ENCODE assay signal across 10 mouse cellular contexts in the genomic region with DNA sequence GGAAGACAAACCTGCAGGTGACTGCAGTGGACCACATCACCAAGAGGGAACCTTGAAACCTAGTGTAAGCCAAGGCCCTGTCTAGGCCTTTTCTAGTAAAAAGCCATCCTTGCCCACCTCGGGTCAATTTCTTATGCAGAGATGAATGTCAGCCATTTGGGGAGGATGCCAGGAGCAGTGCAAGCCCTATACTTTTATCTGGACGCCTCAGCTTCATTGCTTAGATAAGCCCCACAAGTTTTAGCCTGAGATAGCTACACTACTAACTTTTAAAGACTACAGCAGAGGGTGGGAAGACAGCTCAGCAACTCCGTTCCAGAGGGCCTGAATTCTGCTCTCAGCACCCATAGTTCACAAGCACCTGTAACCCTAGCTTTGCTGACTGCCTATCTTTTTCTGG. TPM values are rescaled to one million over a fixed set of nuclear protein-coding genes. Genes with fewer than 3 reads are reported as not detected.
A peak's percentile ranks its signal among the peaks of the same experiment; 100 is the strongest.
DNase-seq lines count a peak whose midpoint lies in the region; ATAC-seq lines count a peak whose summit lies in the region.
"Had no signal": no experiment of that assay in that cellular context is flagged by ENCODE, and none has a peak within 500 bp of the region (broad histone marks: within the 10 kb centered on the region; RNA-seq: fewer than 3 reads in every experiment).

No protein-coding gene starts in this region.

- H3K4me2 ChIP-seq in lung, embryonic 15.5 days = no peak overlapping the region
- 0 out of 2 replicates have a peak overlapping the region, but pooled peaks have one; percentile 96 for H3K4me2 ChIP-seq in midbrain, embryonic 14.5 days (ENCODE audit: low read length)

- H3K27ac ChIP-seq in lung, embryonic 15.5 days = no peak overlapping the region
- H3K27ac ChIP-seq in midbrain, embryonic 14.5 days (replicated peaks; ENCODE audit: low read depth, low read length) = no peak overlapping the region

- DNase-seq in lung, postnatal 25 days (ENCODE audit: low spot score) = no peak
- DNase-seq in c-Kit-positive CD71-positive TER-119-positive erythroid progenitor cells, embryonic 14.5 days (ENCODE audit: low spot score) = peak; percentile 87
- no peak for DNase-seq in midbrain, embryonic 14.5 days
- DNase-seq in gastrocnemius, adult 18-20 months (ENCODE audit: low spot score) = no peak
- DNase-seq: kidney, postnatal 36 days; lung, postnatal 36 days had no signal

- no peak for ATAC-seq in lung, embryonic 15.5 days (ENCODE audit: borderline replicate concordance, extremely low read depth, low FRiP score, low TSS enrichment)
- ATAC-seq in midbrain, embryonic 14.5 days (ENCODE audit: low FRiP score, low TSS enrichment) = no peak
- no peak for ATAC-seq in activated CD4-positive, CD25-positive, alpha-beta regulatory T cell, adult 4 months

- no peak overlapping the region for H3K4me3 ChIP-seq in lung, embryonic 15.5 days
- peak overlapping the region; percentile 90 for H3K4me3 ChIP-seq in erythroblast, embryonic 14.5 days (replicated peaks)
- H3K4me3 ChIP-seq in midbrain, embryonic 14.5 days (replicated peaks; ENCODE audit: low read depth, low read length) = no peak overlapping the region

- H3K36me3 ChIP-seq in lung, embryonic 15.5 days = peaks cover 33% of the 10 kb centered on the region
- H3K36me3 ChIP-seq in erythroblast, embryonic 14.5 days (ENCODE audit: control insufficient read depth) = peaks cover 72% of the 10 kb centered on the region
- H3K36me3 ChIP-seq in midbrain, embryonic 14.5 days (ENCODE audit: control insufficient read depth, insufficient read depth, low read length) = peaks cover 24% of the 10 kb centered on the region

- H3K9ac ChIP-seq in lung, embryonic 15.5 days = 0 out of 2 replicates have a peak overlapping the region, but pooled peaks have one; percentile 5
- no peak overlapping the region for H3K9ac ChIP-seq in midbrain, embryonic 14.5 days (replicated peaks; ENCODE audit: low read length)

- no peaks in the 10 kb centered on the region for H3K27me3 ChIP-seq in lung, embryonic 15.5 days
- no peaks in the 10 kb centered on the region for H3K27me3 ChIP-seq in erythroblast, embryonic 14.5 days (ENCODE audit: control insufficient read depth)
- no peaks in the 10 kb centered on the region for H3K27me3 ChIP-seq in midbrain, embryonic 14.5 days (ENCODE audit: control insufficient read depth, insufficient read depth, low read length)
- H3K27me3 ChIP-seq: hindbrain, embryonic 15.5 days had no signal

- peaks cover 30% of the 10 kb centered on the region for H3K4me1 ChIP-seq in lung, embryonic 15.5 days
- H3K4me1 ChIP-seq in erythroblast, embryonic 14.5 days (ENCODE audit: control insufficient read depth) = peaks cover 81% of the 10 kb centered on the region
- peaks cover 36% of the 10 kb centered on the region for H3K4me1 ChIP-seq in midbrain, embryonic 14.5 days (ENCODE audit: control insufficient read depth, insufficient read depth, low read length)

- H3K9me3 ChIP-seq in lung, embryonic 15.5 days = no peaks in the 10 kb centered on the region; the same call in 1 of the 2 replicates
- peaks cover 7% of the 10 kb centered on the region for H3K9me3 ChIP-seq in erythroblast, embryonic 14.5 days (ENCODE audit: control insufficient read depth, low read length)
- H3K9me3 ChIP-seq in midbrain, embryonic 14.5 days (ENCODE audit: control insufficient read depth, low read length) = no peaks in the 10 kb centered on the region
- H3K9me3 ChIP-seq: hindbrain, embryonic 15.5 days had no signal

- 79% methylated on average over 3 of the region's 3 CpGs for WGBS in lung, embryonic 15.5 days
- WGBS in midbrain, embryonic 14.5 days = 87% methylated on average over 3 of the region's 3 CpGs

RNA-seq across cellular contexts. Expression of gene Ppp1r37, which starts 1.0 kb away (rescaled TPM):
- 23.8 and 24.8 TPM in 2 replicates for polyA plus RNA-seq in lung, embryonic 15.5 days (2015; fragmentation: Nextera tagmentation; extraction: Ambion mirVana)
- polyA plus RNA-seq in erythroblast, embryonic 14.5 days (2012) = 26.4 and 32.4 TPM in 2 replicates
- polyA plus RNA-seq in midbrain, embryonic 14.5 days (2014; fragmentation: Nextera tagmentation; extraction: Ambion mirVana) = 9.5 and 31.7 TPM in 2 replicates
- total RNA-seq in gastrocnemius, adult 18-20 months (2021) = 10 to 100 TPM; 43.4 to 47.5 TPM
- polyA plus RNA-seq in activated CD4-positive, CD25-positive, alpha-beta regulatory T cell, adult 4 months (2017; shearing (Covaris generic)) = 1 to 10 TPM; 3.2 TPM

RNA-seq across cellular contexts. Expression of gene Zfp296, which starts 13.2 kb away (rescaled TPM):
- polyA plus RNA-seq in lung, embryonic 15.5 days (2015; fragmentation: Nextera tagmentation; extraction: Ambion mirVana) = 0.50 and 0.54 TPM in 2 replicates
- polyA plus RNA-seq in erythroblast, embryonic 14.5 days (2012) = 0.14 and 0.16 TPM in 2 replicates
- polyA plus RNA-seq in midbrain, embryonic 14.5 days (2014; fragmentation: Nextera tagmentation; extraction: Ambion mirVana) = 0.22 and 0.32 TPM in 2 replicates
- under 1 TPM; 0.43 to 0.71 TPM for total RNA-seq in gastrocnemius, adult 18-20 months (2021)
- polyA plus RNA-seq in activated CD4-positive, CD25-positive, alpha-beta regulatory T cell, adult 4 months (2017; shearing (Covaris generic)) = 1 to 10 TPM in 1 of 2 experiments, under 1 TPM in 1; 0.46 to 2.3 TPM

RNA-seq across cellular contexts. Expression of gene Gemin7, which starts 13.5 kb away (rescaled TPM):
- polyA plus RNA-seq in lung, embryonic 15.5 days (2015; fragmentation: Nextera tagmentation; extraction: Ambion mirVana) = 164 and 183 TPM in 2 replicates
- 12.9 and 13.5 TPM in 2 replicates for polyA plus RNA-seq in erythroblast, embryonic 14.5 days (2012)
- 140 and 154 TPM in 2 replicates for polyA plus RNA-seq in midbrain, embryonic 14.5 days (2014; fragmentation: Nextera tagmentation; extraction: Ambion mirVana)
- total RNA-seq in gastrocnemius, adult 18-20 months (2021) = 10 to 100 TPM; 72.9 to 81.2 TPM
- 10 to 100 TPM; 88.3 to 91.8 TPM for polyA plus RNA-seq in activated CD4-positive, CD25-positive, alpha-beta regulatory T cell, adult 4 months (2017; shearing (Covaris generic))

RNA-seq across cellular contexts. Expression of gene Clasrp, which starts 40.4 kb away (rescaled TPM):
- polyA plus RNA-seq in lung, embryonic 15.5 days (2015; fragmentation: Nextera tagmentation; extraction: Ambion mirVana) = 46.4 and 51.4 TPM in 2 replicates
- polyA plus RNA-seq in erythroblast, embryonic 14.5 days (2012) = 10.2 and 11.9 TPM in 2 replicates
- polyA plus RNA-seq in midbrain, embryonic 14.5 days (2014; fragmentation: Nextera tagmentation; extraction: Ambion mirVana) = 44.7 and 50.4 TPM in 2 replicates
- 10 to 100 TPM in 1 of 2 experiments, 1 to 10 TPM in 1; 8.7 to 10.4 TPM for total RNA-seq in gastrocnemius, adult 18-20 months (2021)
- 1 to 10 TPM; 8.4 to 9.7 TPM for polyA plus RNA-seq in activated CD4-positive, CD25-positive, alpha-beta regulatory T cell, adult 4 months (2017; shearing (Covaris generic))

RNA-seq across cellular contexts. Expression of gene Nkpd1, which starts 46.2 kb away (rescaled TPM):
- polyA plus RNA-seq in lung, embryonic 15.5 days (2015; fragmentation: Nextera tagmentation; extraction: Ambion mirVana) = 0.20 TPM in 1 of 2 replicates, not detected in the other
- 0.02 TPM in 1 of 2 replicates, not detected in the other for polyA plus RNA-seq in erythroblast, embryonic 14.5 days (2012)
- polyA plus RNA-seq in midbrain, embryonic 14.5 days (2014; fragmentation: Nextera tagmentation; extraction: Ambion mirVana) = 0.51 and 0.74 TPM in 2 replicates
- not detected for total RNA-seq in gastrocnemius, adult 18-20 months (2021)
- polyA plus RNA-seq in activated CD4-positive, CD25-positive, alpha-beta regulatory T cell, adult 4 months (2017; shearing (Covaris generic)) = not detected
